Mouse (Mus musculus) CD4-positive helper T cell, adult 2 months (primary cell): ENCODE data around the gene Fasl.

Experiments used
- DNase-seq: peaks from one replicate; pipeline ENCODE4 v3.0.0-alpha.2; 2012; ENCODE audit warnings: low read depth, missing footprints, low spot score

Gene Fasl

DNA sequence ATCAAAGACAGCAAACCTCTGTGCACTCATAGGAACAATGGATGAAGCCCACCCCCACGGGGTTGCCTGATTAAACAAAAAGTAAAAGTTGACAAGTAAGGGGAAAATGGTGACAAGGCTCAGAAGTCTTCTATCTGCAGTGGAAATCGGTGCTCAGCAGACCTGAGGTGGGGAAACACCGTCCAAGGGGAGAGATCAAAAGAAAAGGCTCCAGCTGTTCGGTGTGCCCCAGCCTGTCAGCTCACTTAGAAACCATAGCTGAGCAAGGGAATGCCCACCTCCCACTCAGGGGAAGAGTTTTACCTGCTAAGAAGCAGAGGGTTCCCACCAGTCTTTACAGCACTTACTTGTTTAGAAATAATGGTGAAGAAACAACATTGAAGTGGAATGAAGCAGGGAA, 26.7 kb downstream of the Fasl start:
- peak; percentile 84 for DNase-seq

GRCm38 (mm10) chr1:161756547-161756946, 31.7 kb downstream of the Fasl start:
- no peak for DNase-seq

GRCm38 (mm10) chr1:161751311-161751710, 37.0 kb downstream of the Fasl start:
- peak; percentile 78 for DNase-seq

DNA sequence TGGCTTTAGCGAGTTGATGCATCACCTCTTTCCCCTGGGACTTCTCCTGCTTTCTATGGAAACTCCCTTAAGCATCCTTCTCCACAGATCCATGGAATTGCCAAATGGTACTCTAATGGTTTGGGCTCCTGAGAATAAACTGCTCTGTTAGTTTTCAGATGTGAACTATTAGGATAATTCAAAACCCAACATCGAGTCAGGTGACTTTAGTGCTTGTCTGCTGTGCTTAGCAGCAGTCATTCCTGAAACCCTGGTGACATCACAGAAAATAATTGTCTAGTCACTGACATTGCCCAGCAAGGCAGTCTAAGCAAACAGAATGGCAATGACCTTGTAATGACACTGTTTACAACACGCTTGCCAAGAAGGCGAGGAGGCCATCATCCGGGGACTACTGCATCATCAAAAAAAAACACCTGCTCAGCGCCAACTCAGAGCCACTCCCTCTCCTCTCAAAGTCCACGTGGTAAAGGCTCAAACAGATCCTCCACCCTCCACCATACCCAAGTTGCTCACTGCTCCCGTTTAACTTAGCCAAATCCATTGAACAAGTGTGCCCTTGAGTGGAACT, 37.7 kb downstream of the Fasl start:
- peak; percentile 74 for DNase-seq

DNA sequence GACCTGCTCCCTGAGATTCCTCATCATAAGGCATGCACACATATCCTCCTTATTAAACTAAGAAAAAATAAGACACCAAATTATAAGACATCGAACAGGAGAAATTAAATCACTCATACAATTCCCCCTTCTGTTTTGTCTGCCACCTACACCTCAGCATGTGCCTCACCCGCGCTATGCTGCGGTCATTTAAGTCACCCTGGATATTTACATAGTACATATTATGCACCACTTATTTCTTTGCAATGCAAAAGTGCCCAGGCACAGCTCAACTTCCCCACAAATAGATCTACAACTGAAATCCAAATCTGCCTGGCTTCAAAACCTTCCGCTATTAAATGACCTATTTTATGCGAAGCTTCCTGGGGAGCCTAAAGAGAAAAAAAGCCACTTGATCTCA, 39.6 kb downstream of the Fasl start:
- DNase-seq, result no peak

GRCm38 (mm10) chr1:161748138-161748537, 40.2 kb downstream of the Fasl start:
- DNase-seq, result peak; percentile 80

DNA sequence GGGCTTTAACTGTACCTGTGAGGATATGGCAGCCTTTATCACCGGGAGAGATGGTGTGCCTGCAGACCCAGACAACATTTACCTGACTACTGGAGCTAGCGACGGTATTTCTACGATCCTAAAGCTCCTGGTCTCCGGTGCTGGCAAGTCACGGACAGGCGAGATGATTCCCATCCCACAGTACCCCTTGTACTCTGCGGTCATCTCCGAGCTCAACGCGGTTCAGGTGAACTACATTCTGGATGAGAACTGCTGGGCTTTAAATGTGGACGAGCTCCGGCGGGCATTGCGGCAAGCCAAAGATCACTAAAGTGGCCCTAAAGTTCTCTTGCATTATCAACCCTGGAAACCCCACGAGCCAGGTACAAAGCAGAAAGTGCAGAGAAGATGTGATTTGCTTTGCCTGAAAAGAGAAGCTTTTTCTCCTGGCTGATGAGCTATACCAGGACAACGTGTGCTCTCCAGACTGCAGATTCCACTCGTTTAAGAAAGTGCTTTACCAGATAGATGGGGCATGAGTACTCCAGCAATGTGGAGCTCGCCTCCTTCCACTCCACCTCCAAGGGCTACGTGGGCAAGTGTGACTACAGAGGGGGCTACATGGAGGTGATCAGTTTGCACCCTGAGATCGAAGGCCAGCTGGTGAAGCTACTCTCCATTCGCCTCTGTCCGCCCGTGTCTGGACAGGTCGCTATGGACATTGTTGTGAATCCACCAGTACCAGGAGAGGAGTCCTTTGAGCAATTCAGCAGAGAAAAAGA, 41.6 kb downstream of the Fasl start:
- no peak for DNase-seq

GRCm38 (mm10) chr1:161744855-161745254, 43.4 kb downstream of the Fasl start:
- DNase-seq, result peak; percentile 56

DNA sequence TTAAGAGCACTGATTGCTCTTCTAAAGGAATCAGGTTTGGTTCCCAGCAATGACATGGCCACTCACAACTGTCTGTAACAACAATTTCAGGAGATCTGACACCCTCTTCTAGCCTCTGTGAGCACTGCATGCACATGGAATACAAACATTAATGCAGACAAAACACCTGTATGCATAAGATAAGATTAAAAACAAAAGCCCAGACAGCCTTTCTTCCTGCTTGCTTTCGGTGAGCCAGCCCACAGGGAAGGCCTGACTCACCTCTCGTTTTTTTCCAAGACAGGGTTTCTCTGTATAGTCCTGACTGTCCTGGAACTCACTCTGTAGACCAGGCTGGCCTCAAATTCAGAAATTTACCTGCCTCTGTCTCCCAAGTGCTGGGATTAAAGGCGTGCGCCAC, 44.1 kb downstream of the Fasl start:
- no peak for DNase-seq

GRCm38 (mm10) chr1:161742481-161743267, 45.6 kb downstream of the Fasl start:
- no peak for DNase-seq

DNA sequence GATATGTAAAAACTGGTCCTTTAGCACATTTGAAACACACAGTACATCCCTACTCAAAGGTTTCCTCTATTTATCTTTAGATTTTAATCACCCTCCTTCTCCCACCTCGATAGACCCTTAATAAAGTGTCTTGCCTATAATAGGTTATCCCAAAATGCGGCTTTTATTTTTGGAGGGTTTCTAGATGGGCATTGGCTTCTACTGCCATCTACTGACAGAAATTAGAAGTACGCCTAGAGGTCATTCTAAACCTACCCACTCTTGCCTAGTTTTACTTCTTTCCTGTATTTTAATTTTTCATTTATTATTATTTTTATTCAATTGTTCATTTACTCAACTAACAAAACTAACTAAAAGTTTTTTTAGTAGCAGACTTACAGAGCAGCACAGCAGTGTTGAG, 51.4 kb downstream of the Fasl start:
- DNase-seq, result peak; percentile 46

- DNase-seq, result peak; percentile 16
Observed at GRCm38 (mm10) chr1:161736255-161736654, 52.0 kb downstream of the Fasl start.

DNA sequence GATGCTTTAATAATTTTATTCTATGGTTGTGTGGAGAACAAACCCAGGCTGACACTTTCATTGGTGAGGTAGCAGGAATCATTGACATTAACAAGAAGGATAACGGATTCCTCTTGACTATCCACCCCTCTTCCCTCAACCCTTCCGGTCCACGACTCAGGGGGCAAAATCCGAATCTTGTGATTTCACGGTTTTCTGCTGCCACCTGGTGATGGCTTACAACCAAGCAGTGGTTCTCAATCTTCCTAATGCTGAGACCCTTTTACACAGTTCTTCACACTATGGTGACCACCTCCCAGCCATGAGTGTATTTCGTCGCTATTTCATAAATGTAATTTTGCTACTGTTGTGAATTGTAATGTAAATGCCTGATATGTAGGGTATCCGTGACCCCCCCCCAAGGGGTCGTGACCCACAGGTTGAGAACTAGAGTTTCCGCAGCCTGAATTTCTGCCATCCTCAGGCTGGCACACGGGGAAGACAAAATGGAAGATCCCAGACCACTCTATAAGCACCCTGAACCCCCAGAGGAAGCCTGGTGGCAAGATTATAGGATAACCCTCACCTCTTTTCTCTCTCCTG, 52.7 kb downstream of the Fasl start:
- DNase-seq, result peak; percentile 65

- DNase-seq, result peak; percentile 80
Observed at GRCm38 (mm10) chr1:161734741-161735211, 53.5 kb downstream of the Fasl start.

- DNase-seq, result peak; percentile 78
Observed at GRCm38 (mm10) chr1:161734314-161734713, 54.0 kb downstream of the Fasl start.
